Mouse (Mus musculus): ENCODE data around the gene Gstp3.

GRCm38 (mm10) chr19:4095802-4096201, 36.4 kb upstream of the Gstp3 start:
- no peak for TF ChIP-seq POLR2A (IDR thresholded peaks at IDR 0.05; ENCODE audit: insufficient read depth, low read depth, low read length)
- no peak for TF ChIP-seq CTCF (IDR thresholded peaks at IDR 0.05; ENCODE audit: insufficient read depth, low read depth, low read length)
